Mouse (Mus musculus) bone marrow, adult 2 months (tissue): ENCODE measurements around the gene Alkbh7.

ENCODE experiments used
- CTCF ChIP-seq: fragments of 200-500 bp; IDR thresholded peaks from 2 replicates; pipeline ENCODE4 v1.5.1; 2011; ENCODE audit warnings: low read length, control low read depth; ENCODE audit not compliant: control insufficient read depth, insufficient read depth
- POLR2A ChIP-seq: fragments of 200-500 bp; IDR thresholded peaks from 2 replicates; pipeline ENCODE4 v1.6.1; 2011; ENCODE audit warnings: low read depth, mild to moderate bottlenecking, control low read depth, low read length, borderline replicate concordance; ENCODE audit not compliant: control insufficient read depth

DNA sequence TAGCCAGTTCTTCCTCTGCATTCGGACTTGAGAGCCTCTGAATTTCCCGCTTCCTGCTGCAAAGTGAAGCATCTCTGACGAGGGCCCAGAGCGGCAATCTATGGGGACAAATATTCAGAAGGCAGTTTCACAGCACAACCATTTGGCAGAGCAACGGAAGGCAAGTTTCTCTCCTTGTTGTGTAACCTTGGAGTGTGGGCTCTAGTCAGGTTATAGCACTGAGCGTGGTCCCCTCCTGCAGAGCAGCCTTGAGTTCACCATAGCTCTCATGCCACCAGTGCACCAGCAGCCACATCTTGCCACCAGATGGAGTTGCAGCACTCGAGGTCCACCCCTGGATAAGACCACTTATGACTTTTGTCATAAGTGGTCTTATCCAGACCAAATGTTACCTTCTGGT is 8.7 kb upstream of the Alkbh7 start:
- TF ChIP-seq CTCF (no peak), POLR2A (no peak)
